Comparison of ENCODE assay signal across 8 mouse cellular contexts in the genomic region with DNA sequence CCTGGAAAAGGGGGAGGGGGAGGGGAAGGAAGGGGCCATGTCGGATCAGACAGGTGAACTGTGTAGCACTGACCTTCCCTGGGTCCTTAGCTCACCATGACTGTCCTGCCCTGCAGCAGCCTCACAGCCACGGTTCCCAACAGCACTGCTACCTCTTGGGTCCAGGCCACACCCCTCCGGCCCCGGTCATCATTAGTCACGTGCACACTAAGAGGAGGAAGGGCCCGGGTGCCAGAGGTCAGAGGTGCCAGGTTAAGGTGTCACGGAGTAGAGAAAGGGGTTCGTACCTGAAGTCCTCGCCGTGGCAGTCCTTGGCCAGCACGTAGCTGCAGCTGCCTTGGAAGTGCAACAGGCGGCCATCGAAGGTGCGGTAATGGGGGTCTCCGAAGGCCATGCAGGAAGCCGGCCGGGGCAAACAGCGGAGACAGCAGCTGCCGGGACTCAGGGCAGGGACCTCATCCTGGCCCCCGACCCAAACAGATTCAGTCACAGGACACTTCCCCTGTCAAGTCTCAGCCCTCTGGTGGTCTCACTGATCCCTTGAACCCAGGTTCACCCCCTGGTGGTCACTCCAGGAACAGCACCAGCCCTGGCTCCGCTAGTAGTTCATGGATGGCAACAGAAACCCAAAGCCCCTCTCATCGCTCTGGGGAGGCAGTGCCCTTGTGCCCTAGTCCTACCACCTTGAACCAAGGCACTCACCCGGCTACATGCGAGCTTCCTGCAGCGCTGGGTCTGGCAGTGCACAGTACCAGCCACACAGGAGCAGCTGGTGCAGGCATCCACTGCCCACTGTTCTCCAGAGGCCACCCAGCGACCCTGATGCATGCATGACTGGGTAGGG. TPM values are rescaled to one million over a fixed set of nuclear protein-coding genes. Genes with fewer than 3 reads are reported as not detected.
A peak's percentile ranks its signal among the peaks of the same experiment; 100 is the strongest.
DNase-seq lines count a peak whose midpoint lies in the region; ATAC-seq lines count a peak whose summit lies in the region.

No protein-coding gene starts in this region.

- H3K4me3 ChIP-seq in intestine, embryonic 14.5 days (ENCODE audit: low read depth, low read length): peak overlapping the region; percentile 32
- H3K4me3 ChIP-seq in midbrain, embryonic 16.5 days (ENCODE audit: low read depth, low read length): peak overlapping the region; percentile 20; the same call in 1 of the 2 replicates
- H3K4me3 ChIP-seq in stomach, embryonic 14.5 days (ENCODE audit: low read depth, low read length): peak overlapping the region; percentile 24

- no peaks in the 10 kb centered on the region for H3K27me3 ChIP-seq in intestine, embryonic 14.5 days (replicated peaks; ENCODE audit: control insufficient read depth, insufficient read depth, low read length)
- peaks cover 19% of the 10 kb centered on the region for H3K27me3 ChIP-seq in midbrain, embryonic 16.5 days (ENCODE audit: control insufficient read depth, insufficient read depth, low read depth, low read length)
- H3K27me3 ChIP-seq in stomach, embryonic 14.5 days (ENCODE audit: control insufficient read depth, insufficient read depth, low read length): 0 out of 2 replicates have a peak, but pooled peaks cover 2% of the 10 kb centered on the region

- peak; percentile 64; the same call in 1 of the 2 replicates for ATAC-seq in intestine, embryonic 14.5 days (replicated peaks; ENCODE audit: low FRiP score, low TSS enrichment, low read depth)
- peak; percentile 50; the same call in 1 of the 2 replicates for ATAC-seq in midbrain, embryonic 16.5 days
- ATAC-seq in stomach, embryonic 14.5 days (ENCODE audit: insufficient number of reproducible peaks, insufficient read depth, low FRiP score, low read depth): peak; percentile 82

- DNase-seq in heart, adult 18-20 months: peak; percentile 39 to 84
- DNase-seq in heart, postnatal 25 days (ENCODE audit: low spot score): no peak
- DNase-seq in cerebellum, adult 8-10 months: peak; percentile 44
- DNase-seq in forelimb bud, embryonic 11.5 days (ENCODE audit: low read depth, low spot score): peak; percentile 81
- peak; percentile 95 for DNase-seq in intestine, embryonic 14.5 days (ENCODE audit: low spot score)
- DNase-seq in liver: peak; percentile 78

- H3K4me2 ChIP-seq in intestine, embryonic 14.5 days (ENCODE audit: low read length): peak overlapping the region; percentile 66
- H3K4me2 ChIP-seq in midbrain, embryonic 16.5 days (ENCODE audit: low read length): peak overlapping the region; percentile 55
- H3K4me2 ChIP-seq in stomach, embryonic 14.5 days (replicated peaks; ENCODE audit: low read depth, low read length): peak overlapping the region; percentile 54

- H3K9ac ChIP-seq in intestine, embryonic 14.5 days (ENCODE audit: low read length): no peak overlapping the region
- peak overlapping the region; percentile 41; the same call in 1 of the 2 replicates for H3K9ac ChIP-seq in midbrain, embryonic 16.5 days (ENCODE audit: low read depth, low read length)
- no peak overlapping the region; the same call in 1 of the 2 replicates for H3K9ac ChIP-seq in stomach, embryonic 14.5 days (replicated peaks; ENCODE audit: low read depth, low read length)

- no peaks in the 10 kb centered on the region for H3K9me3 ChIP-seq in intestine, embryonic 14.5 days (ENCODE audit: control insufficient read depth, low read length)
- H3K9me3 ChIP-seq in midbrain, embryonic 16.5 days (replicated peaks; ENCODE audit: control insufficient read depth, low read length, poor library complexity, severe bottlenecking): no peaks in the 10 kb centered on the region
- no peaks in the 10 kb centered on the region for H3K9me3 ChIP-seq in stomach, embryonic 14.5 days (ENCODE audit: control insufficient read depth, low read depth, low read length)

- intact Hi-C loops in heart, postnatal 25 days (cut with DNase I): loop anchor here (5.0 kb wide), 1 partner anchor 93 kb away; no protein-coding TSS in a partner anchor

- H3K36me3 ChIP-seq in intestine, embryonic 14.5 days (ENCODE audit: control insufficient read depth, insufficient read depth, low read length): peaks cover 8% of the 10 kb centered on the region
- no peaks in the 10 kb centered on the region for H3K36me3 ChIP-seq in midbrain, embryonic 16.5 days (ENCODE audit: control insufficient read depth, insufficient read depth, low read length)
- peaks cover 3% of the 10 kb centered on the region for H3K36me3 ChIP-seq in stomach, embryonic 14.5 days (ENCODE audit: control insufficient read depth, insufficient read depth, low read length)

- H3K27ac ChIP-seq in intestine, embryonic 14.5 days (ENCODE audit: low read depth): no peak overlapping the region
- no peak overlapping the region for H3K27ac ChIP-seq in midbrain, embryonic 16.5 days (ENCODE audit: low read length)
- no peak overlapping the region for H3K27ac ChIP-seq in stomach, embryonic 14.5 days (ENCODE audit: low read length)

- 10% methylated on average over 26 of the region's 26 CpGs for WGBS in intestine, embryonic 14.5 days
- 7% methylated on average over 26 of the region's 26 CpGs for WGBS in midbrain, embryonic 16.5 days
- 7% methylated on average over 26 of the region's 26 CpGs for WGBS in stomach, embryonic 14.5 days

- H3K4me1 ChIP-seq in intestine, embryonic 14.5 days (replicated peaks; ENCODE audit: control insufficient read depth, insufficient read depth, low read length): no peaks in the 10 kb centered on the region
- H3K4me1 ChIP-seq in midbrain, embryonic 16.5 days (ENCODE audit: control insufficient read depth, insufficient read depth, low read length): peaks cover 4% of the 10 kb centered on the region; the same call in 1 of the 2 replicates
- no peaks in the 10 kb centered on the region for H3K4me1 ChIP-seq in stomach, embryonic 14.5 days (ENCODE audit: control insufficient read depth, insufficient read depth, low read length)

RNA-seq across cellular contexts. Expression of gene Atp6v1fnb, which starts 13.7 kb away (rescaled TPM):
- total RNA-seq in heart, adult 18-20 months (2021): not detected
- not detected for total RNA-seq in heart, postnatal 25 days (2021)
- 0.28 TPM in 1 of 2 replicates, not detected in the other for polyA plus RNA-seq in intestine, embryonic 14.5 days (2014; fragmentation: Nextera tagmentation; extraction: Ambion mirVana)
- 0.41 and 0.45 TPM in 2 replicates for polyA plus RNA-seq in midbrain, embryonic 16.5 days (2015; fragmentation: Nextera tagmentation; extraction: Ambion mirVana)
- polyA plus RNA-seq in stomach, embryonic 14.5 days (2014; fragmentation: Nextera tagmentation; extraction: Ambion mirVana): 0.64 TPM in 1 of 2 replicates, not detected in the other

RNA-seq across cellular contexts. Expression of gene Atp6v1f, which starts 17.4 kb away (rescaled TPM):
- total RNA-seq in heart, adult 18-20 months (2021): 100 to 1,000 TPM; 111 to 118 TPM
- total RNA-seq in heart, postnatal 25 days (2021): 100 to 1,000 TPM in 1 of 2 experiments, 10 to 100 TPM in 1; 99.3 to 109 TPM
- polyA plus RNA-seq in intestine, embryonic 14.5 days (2014; fragmentation: Nextera tagmentation; extraction: Ambion mirVana): 291 and 300 TPM in 2 replicates
- polyA plus RNA-seq in midbrain, embryonic 16.5 days (2015; fragmentation: Nextera tagmentation; extraction: Ambion mirVana): 311 and 340 TPM in 2 replicates
- 235 and 266 TPM in 2 replicates for polyA plus RNA-seq in stomach, embryonic 14.5 days (2014; fragmentation: Nextera tagmentation; extraction: Ambion mirVana)

RNA-seq across cellular contexts. Expression of gene Kcp, which starts 22.8 kb away (rescaled TPM):
- total RNA-seq in heart, adult 18-20 months (2021): 1 to 10 TPM; 2.6 to 3.1 TPM
- total RNA-seq in heart, postnatal 25 days (2021): 1 to 10 TPM; 4.4 to 4.6 TPM
- polyA plus RNA-seq in intestine, embryonic 14.5 days (2014; fragmentation: Nextera tagmentation; extraction: Ambion mirVana): 25.2 and 28.6 TPM in 2 replicates
- polyA plus RNA-seq in midbrain, embryonic 16.5 days (2015; fragmentation: Nextera tagmentation; extraction: Ambion mirVana): 14.1 and 16.7 TPM in 2 replicates
- 25.0 and 30.4 TPM in 2 replicates for polyA plus RNA-seq in stomach, embryonic 14.5 days (2014; fragmentation: Nextera tagmentation; extraction: Ambion mirVana)

RNA-seq across cellular contexts. Expression of gene Irf5, which starts 41.5 kb away (rescaled TPM):
- total RNA-seq in heart, adult 18-20 months (2021): 1 to 10 TPM; 2.8 to 4.3 TPM
- total RNA-seq in heart, postnatal 25 days (2021): 1 to 10 TPM; 2.7 to 4.2 TPM
- polyA plus RNA-seq in intestine, embryonic 14.5 days (2014; fragmentation: Nextera tagmentation; extraction: Ambion mirVana): 6.9 and 7.7 TPM in 2 replicates
- 1.5 and 1.7 TPM in 2 replicates for polyA plus RNA-seq in midbrain, embryonic 16.5 days (2015; fragmentation: Nextera tagmentation; extraction: Ambion mirVana)
- 6.4 and 7.2 TPM in 2 replicates for polyA plus RNA-seq in stomach, embryonic 14.5 days (2014; fragmentation: Nextera tagmentation; extraction: Ambion mirVana)

RNA-seq across cellular contexts. Expression of gene Flnc, which starts 51.9 kb away (rescaled TPM):
- total RNA-seq in heart, adult 18-20 months (2021): 100 to 1,000 TPM; 215 to 222 TPM
- total RNA-seq in heart, postnatal 25 days (2021): 100 to 1,000 TPM; 201 to 220 TPM
- 14.7 and 15.8 TPM in 2 replicates for polyA plus RNA-seq in intestine, embryonic 14.5 days (2014; fragmentation: Nextera tagmentation; extraction: Ambion mirVana)
- 2.0 and 2.2 TPM in 2 replicates for polyA plus RNA-seq in midbrain, embryonic 16.5 days (2015; fragmentation: Nextera tagmentation; extraction: Ambion mirVana)
- 17.9 and 19.8 TPM in 2 replicates for polyA plus RNA-seq in stomach, embryonic 14.5 days (2014; fragmentation: Nextera tagmentation; extraction: Ambion mirVana)
